Mouse (Mus musculus) ES-Bruce4 (cell line): Measurements from ENCODE around the gene Urgcp.

Source experiments
- CTCF ChIP-seq: IDR thresholded peaks from one replicate; pipeline ENCODE4 v1.8.1; 2011; ENCODE audit warnings: low read depth, low read length
- EP300 ChIP-seq: IDR thresholded peaks from 2 replicates; pipeline ENCODE4 v1.6.1; 2011; ENCODE audit warnings: low read depth, low read length; ENCODE audit not compliant: insufficient read depth
- POLR2A ChIP-seq: IDR thresholded peaks from one replicate; pipeline ENCODE4 v1.8.1; 2011; ENCODE audit warnings: low read length; ENCODE audit not compliant: insufficient read depth

GRCm38 (mm10) chr11:5780035-5780499, 17.9 kb upstream of the Urgcp start:
- TF ChIP-seq CTCF (no peak), POLR2A (no peak), EP300 (no peak)
